Mouse (Mus musculus) hindbrain, embryonic 10.5 days (tissue): Measurements from ENCODE around the gene Lap3. TPM values are rescaled to one million over a fixed set of nuclear protein-coding genes. Genes with fewer than 3 reads are reported as not detected.

Experiments used
- DNase-seq: peaks from one replicate; pipeline ENCODE4 v3.0.0-alpha.2; 2017; ENCODE audit warnings: low spot score
- H3K27ac ChIP-seq: fragments of 300-500 bp; sonication (generic); 2 replicates; pipeline ENCODE4 v1.5.1; 2016; ENCODE audit warnings: mild to moderate bottlenecking, moderate library complexity
- H3K27me3 ChIP-seq: fragments of 300-500 bp; sonication (generic); 2 replicates; pipeline ENCODE4 v1.6.1; 2016; ENCODE audit warnings: mild to moderate bottlenecking; ENCODE audit not compliant: poor library complexity, insufficient read depth, severe bottlenecking
- H3K36me3 ChIP-seq: fragments of 300-500 bp; sonication (generic); 2 replicates; pipeline ENCODE4 v1.6.1; 2016; ENCODE audit warnings: mild to moderate bottlenecking, moderate library complexity
- H3K4me1 ChIP-seq: fragments of 300-500 bp; sonication (generic); replicated peaks from 2 replicates; pipeline ENCODE4 v1.6.1; 2016; ENCODE audit warnings: mild to moderate bottlenecking
- H3K4me3 ChIP-seq: fragments of 300-500 bp; sonication (generic); 2 replicates; pipeline ENCODE4 v1.5.1; 2016; ENCODE audit warnings: mild to moderate bottlenecking, moderate library complexity
- H3K9me3 ChIP-seq: fragments of 300-500 bp; sonication (generic); 2 replicates; pipeline ENCODE4 v1.6.1; 2016; ENCODE audit warnings: mild to moderate bottlenecking, moderate library complexity
- WGBS: fragments of 180-500 bp; shearing (Covaris S2); methylation state at CpG from one replicate; pipeline ENCODE4 v1.1.7; 2016; 5-methylcytosine and 5-hydroxymethylcytosine counted together
- polyA plus RNA-seq: library from polyadenylated mRNA; unstranded; fragments of >200 nt; fragmentation: Nextera tagmentation; extraction: Ambion mirVana; gene quantifications from 2 replicates; pipeline ENCODE4 v1.2.1, GENCODE M21; 2016

Lap3 gene
- polyA plus RNA-seq, 1 experiment from 2014 or later: 82.3 TPM

DNA sequence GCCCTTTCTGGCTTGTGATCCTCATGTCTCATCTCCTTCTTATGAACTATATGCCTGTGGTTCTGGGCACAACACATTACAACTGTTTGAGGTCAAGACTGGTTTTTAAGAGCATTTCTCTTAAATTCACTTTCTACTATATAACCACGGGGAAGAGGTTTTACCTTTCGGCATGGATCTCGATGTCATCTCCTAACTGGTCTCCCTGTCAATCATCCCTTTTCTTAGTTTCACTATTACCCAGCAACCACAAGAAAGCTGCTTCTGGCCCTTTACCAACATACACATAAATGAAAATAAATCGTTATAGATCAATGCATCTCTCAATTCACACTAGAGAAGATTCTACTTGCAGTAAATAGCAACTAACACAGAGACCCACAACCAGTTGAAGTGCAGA, 42.0 kb downstream of the Lap3 start:
- DNase-seq: no peak
- WGBS: 74% methylated on average over 4 of the region's 4 CpGs
- Histone ChIP-seq H3K9me3 (no peaks in the 10 kb centered on the region), H3K27me3 (no peaks in the 10 kb centered on the region), H3K4me1 (peaks cover 7% of the 10 kb centered on the region; the same call in 1 of the 2 replicates), H3K4me3 (no peak overlapping the region), H3K27ac (no peak overlapping the region), H3K36me3 (peaks cover 15% of the 10 kb centered on the region)

DNA sequence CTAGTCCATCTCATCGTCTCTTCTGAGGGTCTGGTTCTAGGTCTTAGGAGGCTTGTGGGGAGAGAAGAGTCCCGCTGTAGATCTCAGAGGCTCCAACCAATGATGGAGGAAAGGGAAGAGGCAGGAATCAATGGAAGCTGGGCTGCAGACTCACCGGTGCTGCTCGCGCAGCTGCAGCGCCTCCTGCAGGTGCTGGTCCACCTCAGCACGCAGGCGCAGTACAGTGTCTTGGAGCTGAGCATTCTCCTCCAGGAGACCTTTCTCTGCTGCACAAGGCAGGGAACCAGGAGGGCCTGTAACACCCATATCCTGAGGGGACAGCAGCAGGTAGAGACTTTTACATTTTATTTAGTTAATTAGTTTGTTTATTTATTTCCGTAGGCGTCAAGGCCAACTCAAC, 46.3 kb downstream of the Lap3 start:
- Histone ChIP-seq H3K4me3 (no peak overlapping the region), H3K27me3 (no peaks in the 10 kb centered on the region), H3K4me1 (0 out of 2 replicates have a peak, but pooled peaks cover 1% of the 10 kb centered on the region), H3K27ac (no peak overlapping the region), H3K9me3 (no peaks in the 10 kb centered on the region), H3K36me3 (no peaks in the 10 kb centered on the region)
- no peak for DNase-seq
- 59% methylated on average over 10 of the region's 10 CpGs for WGBS

- no peaks in the 10 kb centered on the region for H3K36me3 ChIP-seq
- WGBS: 75% methylated on average over 5 of the region's 5 CpGs
- DNase-seq: no peak
Measured at GRCm38 (mm10) chr5:45543374-45543773, 50.2 kb downstream of the Lap3 start.

GRCm38 (mm10) chr5:45549586-45549985, 56.4 kb downstream of the Lap3 start:
- Histone ChIP-seq H3K27me3 (no peaks in the 10 kb centered on the region), H3K4me3 (no peak overlapping the region), H3K9me3 (no peaks in the 10 kb centered on the region), H3K27ac (no peak overlapping the region), H3K4me1 (no peaks in the 10 kb centered on the region), H3K36me3 (no peaks in the 10 kb centered on the region)
- WGBS: 95% methylated on average over 1 of the region's 1 CpGs
- no peak for DNase-seq

More at GRCm38 (mm10) chr5:45543374-45543773, 50.2 kb downstream of the Lap3 start:
- H3K9me3 ChIP-seq: no peaks in the 10 kb centered on the region
- H3K4me3 ChIP-seq: no peak overlapping the region
- no peaks in the 10 kb centered on the region for H3K4me1 ChIP-seq
- no peaks in the 10 kb centered on the region for H3K27me3 ChIP-seq
- H3K27ac ChIP-seq: no peak overlapping the region

Other genes with a start within 250 kb of the Lap3 start
- gene Qdpr, start 43.1 kb upstream of the Lap3 start, polyA plus RNA-seq: 123 and 130 TPM in 2 replicates
- 0.27 TPM in 1 of 2 replicates, not detected in the other for gene Clrn2, start 39.6 kb upstream of the Lap3 start, polyA plus RNA-seq
- 295 and 341 TPM in 2 replicates for gene Med28, start 26.9 kb downstream of the Lap3 start, polyA plus RNA-seq
- gene Fam184b, start 146.2 kb downstream of the Lap3 start, polyA plus RNA-seq: 0.44 and 0.62 TPM in 2 replicates
- 47.3 and 65.5 TPM in 2 replicates for gene Ncapg, start 176.5 kb downstream of the Lap3 start, polyA plus RNA-seq